Mouse (Mus musculus): Measurements from ENCODE around the gene Unc5c. TPM values are rescaled to one million over a fixed set of nuclear protein-coding genes. Genes with fewer than 3 reads are reported as not detected.

Gene Unc5c
- polyA plus RNA-seq, 2 experiments: 11.9 to 12.5 TPM

GRCm38 (mm10) chr3:141581892-141582214, 116.8 kb downstream of the Unc5c start:
- no peaks in the 10 kb centered on the region for H3K9me3 ChIP-seq (ENCODE audit: control insufficient read depth, low read length)
- DNase-seq (ENCODE audit: low spot score) (no peak), ATAC-seq (ENCODE audit: low FRiP score, low read depth) (no peak)
- H3K4me1 ChIP-seq (ENCODE audit: control insufficient read depth, insufficient read depth, low read length): peaks cover 12% of the 10 kb centered on the region; the same call in 1 of the 2 replicates
- H3K27me3 ChIP-seq (ENCODE audit: control insufficient read depth, insufficient read depth, low read length): no peaks in the 10 kb centered on the region
- H3K9ac ChIP-seq (ENCODE audit: low read depth, low read length, severe bottlenecking): no peak overlapping the region
- no peak overlapping the region for H3K4me2 ChIP-seq (replicated peaks; ENCODE audit: low read depth, low read length, severe bottlenecking)
- no peaks in the 10 kb centered on the region for H3K36me3 ChIP-seq (ENCODE audit: control insufficient read depth, insufficient read depth, low read length)
- no peak overlapping the region for H3K4me3 ChIP-seq (replicated peaks; ENCODE audit: low read length)
- no peak for TF ChIP-seq POLR2A (IDR thresholded peaks at IDR 0.05; ENCODE audit: borderline replicate concordance, extremely low read depth, insufficient read depth, insufficient read length)
- H3K27ac ChIP-seq (replicated peaks; ENCODE audit: low read depth, low read length): no peak overlapping the region

GRCm38 (mm10) chr3:141583180-141583579, 118.2 kb downstream of the Unc5c start:
- Histone ChIP-seq H3K4me2 (replicated peaks; ENCODE audit: low read depth, low read length, severe bottlenecking) (no peak overlapping the region), H3K9ac (ENCODE audit: low read depth, low read length, severe bottlenecking) (no peak overlapping the region), H3K27me3 (ENCODE audit: control insufficient read depth, insufficient read depth, low read length) (no peaks in the 10 kb centered on the region), H3K36me3 (ENCODE audit: control insufficient read depth, insufficient read depth, low read length) (no peaks in the 10 kb centered on the region), H3K27ac (replicated peaks; ENCODE audit: low read depth, low read length) (no peak overlapping the region), H3K9me3 (ENCODE audit: control insufficient read depth, low read length) (no peaks in the 10 kb centered on the region), H3K4me1 (ENCODE audit: control insufficient read depth, insufficient read depth, low read length) (peaks cover 3% of the 10 kb centered on the region; the same call in 1 of the 2 replicates), H3K4me3 (replicated peaks; ENCODE audit: low read length) (no peak overlapping the region)
- DNase-seq (ENCODE audit: low spot score) (no peak), ATAC-seq (ENCODE audit: low FRiP score, low read depth) (no peak)
- no peak for TF ChIP-seq POLR2A (IDR thresholded peaks at IDR 0.05; ENCODE audit: borderline replicate concordance, extremely low read depth, insufficient read depth, insufficient read length)
- WGBS: 90% methylated on average over 1 of the region's 1 CpGs

- Histone ChIP-seq H3K9ac (ENCODE audit: low read depth, low read length, severe bottlenecking) (no peak overlapping the region), H3K9me3 (ENCODE audit: control insufficient read depth, low read length) (no peaks in the 10 kb centered on the region), H3K27me3 (ENCODE audit: control insufficient read depth, insufficient read depth, low read length) (no peaks in the 10 kb centered on the region), H3K4me1 (ENCODE audit: control insufficient read depth, insufficient read depth, low read length) (no peaks in the 10 kb centered on the region), H3K27ac (replicated peaks; ENCODE audit: low read depth, low read length) (no peak overlapping the region), H3K4me2 (replicated peaks; ENCODE audit: low read depth, low read length, severe bottlenecking) (no peak overlapping the region), H3K4me3 (replicated peaks; ENCODE audit: low read length) (no peak overlapping the region), H3K36me3 (ENCODE audit: control insufficient read depth, insufficient read depth, low read length) (no peaks in the 10 kb centered on the region)
- TF ChIP-seq POLR2A (IDR thresholded peaks at IDR 0.05; ENCODE audit: borderline replicate concordance, extremely low read depth, insufficient read depth, insufficient read length): no peak
- DNase-seq (ENCODE audit: low spot score) (no peak), ATAC-seq (ENCODE audit: low FRiP score, low read depth) (no peak)
- 66% methylated on average over 4 of the region's 4 CpGs for WGBS
Observed at GRCm38 (mm10) chr3:141589392-141590012, 124.5 kb downstream of the Unc5c start.

GRCm38 (mm10) chr3:141593249-141593648, 128.2 kb downstream of the Unc5c start:
- DNase-seq (ENCODE audit: low spot score): no peak
- ATAC-seq (ENCODE audit: low FRiP score, low read depth): no peak
- Histone ChIP-seq H3K4me3 (replicated peaks; ENCODE audit: low read length) (no peak overlapping the region), H3K27ac (replicated peaks; ENCODE audit: low read depth, low read length) (no peak overlapping the region), H3K4me1 (ENCODE audit: control insufficient read depth, insufficient read depth, low read length) (no peaks in the 10 kb centered on the region), H3K27me3 (ENCODE audit: control insufficient read depth, insufficient read depth, low read length) (no peaks in the 10 kb centered on the region), H3K9ac (ENCODE audit: low read depth, low read length, severe bottlenecking) (no peak overlapping the region), H3K4me2 (replicated peaks; ENCODE audit: low read depth, low read length, severe bottlenecking) (no peak overlapping the region), H3K36me3 (ENCODE audit: control insufficient read depth, insufficient read depth, low read length) (no peaks in the 10 kb centered on the region), H3K9me3 (ENCODE audit: control insufficient read depth, low read length) (no peaks in the 10 kb centered on the region)
- TF ChIP-seq POLR2A (IDR thresholded peaks at IDR 0.05; ENCODE audit: borderline replicate concordance, extremely low read depth, insufficient read depth, insufficient read length): no peak
- WGBS: 81% methylated on average over 5 of the region's 5 CpGs

- 84% methylated on average over 5 of the region's 5 CpGs for WGBS
- H3K9me3 ChIP-seq (ENCODE audit: control insufficient read depth, low read length): no peaks in the 10 kb centered on the region
- H3K36me3 ChIP-seq (ENCODE audit: control insufficient read depth, insufficient read depth, low read length): no peaks in the 10 kb centered on the region
- no peak overlapping the region for H3K9ac ChIP-seq (ENCODE audit: low read depth, low read length, severe bottlenecking)
- ATAC-seq (ENCODE audit: low FRiP score, low read depth) (no peak), DNase-seq (ENCODE audit: low spot score) (no peak)
- no peaks in the 10 kb centered on the region for H3K27me3 ChIP-seq (ENCODE audit: control insufficient read depth, insufficient read depth, low read length)
- H3K4me2 ChIP-seq (replicated peaks; ENCODE audit: low read depth, low read length, severe bottlenecking): no peak overlapping the region
- H3K4me3 ChIP-seq (replicated peaks; ENCODE audit: low read length): no peak overlapping the region
- no peaks in the 10 kb centered on the region for H3K4me1 ChIP-seq (ENCODE audit: control insufficient read depth, insufficient read depth, low read length)
- no peak for TF ChIP-seq POLR2A (IDR thresholded peaks at IDR 0.05; ENCODE audit: borderline replicate concordance, extremely low read depth, insufficient read depth, insufficient read length)
- no peak overlapping the region for H3K27ac ChIP-seq (replicated peaks; ENCODE audit: low read depth, low read length)
Observed at GRCm38 (mm10) chr3:141594120-141594519, 129.1 kb downstream of the Unc5c start.

GRCm38 (mm10) chr3:141595073-141595472, 130.1 kb downstream of the Unc5c start:
- TF ChIP-seq POLR2A (IDR thresholded peaks at IDR 0.05; ENCODE audit: borderline replicate concordance, extremely low read depth, insufficient read depth, insufficient read length): no peak
- no peak overlapping the region for H3K4me3 ChIP-seq (replicated peaks; ENCODE audit: low read length)
- ATAC-seq (ENCODE audit: low FRiP score, low read depth): no peak
- WGBS: 40% methylated on average over 3 of the region's 3 CpGs
- H3K4me1 ChIP-seq (ENCODE audit: control insufficient read depth, insufficient read depth, low read length): peaks cover 3% of the 10 kb centered on the region
- H3K4me2 ChIP-seq (replicated peaks; ENCODE audit: low read depth, low read length, severe bottlenecking): no peak overlapping the region
- no peaks in the 10 kb centered on the region for H3K27me3 ChIP-seq (ENCODE audit: control insufficient read depth, insufficient read depth, low read length)
- H3K27ac ChIP-seq (replicated peaks; ENCODE audit: low read depth, low read length): no peak overlapping the region
- H3K36me3 ChIP-seq (ENCODE audit: control insufficient read depth, insufficient read depth, low read length): no peaks in the 10 kb centered on the region
- no peaks in the 10 kb centered on the region for H3K9me3 ChIP-seq (ENCODE audit: control insufficient read depth, low read length)
- no peak for DNase-seq (ENCODE audit: low spot score)
- no peak overlapping the region for H3K9ac ChIP-seq (ENCODE audit: low read depth, low read length, severe bottlenecking)
